Mouse (Mus musculus): ENCODE results near the gene Serpina3a.

The Serpina3a gene

DNA sequence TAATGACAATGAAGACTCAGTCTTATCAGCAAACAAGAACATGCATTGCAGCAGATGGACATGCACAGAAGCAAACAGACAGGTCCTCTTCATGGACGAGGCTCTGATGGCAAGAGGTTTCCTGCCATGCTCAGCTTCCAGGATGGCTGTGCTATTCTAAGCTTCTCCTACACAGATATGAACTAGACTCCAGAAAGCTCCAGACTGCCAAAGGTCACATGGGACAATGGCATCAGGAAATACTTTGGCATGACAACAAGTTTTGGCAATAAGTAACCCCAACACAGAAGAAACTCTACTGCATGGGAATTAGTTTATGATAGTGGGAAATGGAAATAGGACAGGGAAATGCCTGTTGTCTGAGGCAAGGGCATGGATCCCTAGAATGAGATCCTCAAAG, 30.8 kb downstream of the Serpina3a start:
- DNase-seq, result no peak

DNA sequence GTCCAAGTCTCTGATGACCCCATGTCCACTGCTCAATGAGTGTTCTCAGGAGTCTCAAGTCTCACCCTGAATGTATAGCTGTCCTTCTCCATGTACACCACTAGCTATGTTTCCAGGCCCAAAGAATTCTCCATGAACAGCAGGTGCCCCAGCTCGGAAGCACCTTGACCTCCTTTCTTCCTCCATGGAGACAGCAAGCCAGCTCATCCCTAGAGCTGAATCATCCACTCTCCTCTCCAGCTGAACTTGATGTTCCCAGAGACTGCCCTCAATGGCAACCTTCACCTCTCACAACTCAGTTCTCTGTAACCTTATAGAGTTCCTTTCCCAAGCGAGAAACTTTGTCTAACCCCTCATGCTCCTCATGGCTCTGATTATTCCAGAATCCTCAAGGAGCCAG, 33.0 kb downstream of the Serpina3a start:
- DNase-seq, result no peak

DNA sequence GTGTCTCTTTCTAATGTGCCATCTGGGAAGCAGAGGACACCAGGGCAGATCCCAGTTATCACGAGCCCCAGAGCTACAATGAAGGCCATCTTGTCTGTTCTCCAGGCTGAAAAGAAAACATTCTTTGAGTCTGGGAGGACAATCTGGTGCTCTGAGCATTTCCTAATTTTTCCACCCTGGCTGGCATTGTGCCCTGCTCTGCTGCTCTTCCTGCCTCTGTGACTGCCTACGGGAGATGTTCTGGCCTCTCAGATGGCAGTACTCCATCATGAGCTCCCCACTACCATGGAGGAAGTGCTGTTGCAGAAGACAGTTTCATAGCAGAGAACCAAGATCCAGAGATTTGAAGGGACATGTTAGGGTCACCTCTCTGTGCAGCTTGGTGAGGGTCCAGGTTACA, 39.5 kb downstream of the Serpina3a start:
- DNase-seq, result no peak

DNA sequence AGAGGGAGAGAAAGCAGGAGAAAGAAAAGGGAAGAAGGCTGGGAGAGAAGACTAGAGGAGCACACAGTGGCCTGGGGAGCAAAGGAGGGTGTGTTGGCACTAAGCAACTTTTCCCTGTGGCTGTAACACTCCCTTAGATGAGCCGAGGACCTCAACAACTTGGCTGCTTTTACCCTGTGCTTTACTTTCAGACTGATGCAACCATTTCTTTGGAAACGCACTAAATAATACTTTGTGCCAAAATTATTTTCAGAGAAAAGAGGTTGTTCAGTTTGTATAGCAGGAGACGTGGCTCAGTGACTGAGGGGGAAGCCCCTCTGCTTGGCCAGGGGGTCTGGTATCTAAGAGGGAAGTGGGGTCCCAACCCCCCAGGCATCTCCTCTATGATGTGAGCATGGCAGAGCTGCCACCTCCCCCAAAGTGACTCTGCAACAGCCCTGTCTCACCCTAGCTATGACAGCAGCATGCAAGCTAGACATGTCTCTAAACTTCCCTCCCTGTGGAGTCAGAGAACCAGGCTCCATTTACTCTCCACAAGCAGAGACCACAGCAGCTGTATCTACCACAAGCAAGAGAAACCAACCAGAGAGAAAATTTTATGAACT, 40.6 kb downstream of the Serpina3a start:
- no peak for DNase-seq

DNA sequence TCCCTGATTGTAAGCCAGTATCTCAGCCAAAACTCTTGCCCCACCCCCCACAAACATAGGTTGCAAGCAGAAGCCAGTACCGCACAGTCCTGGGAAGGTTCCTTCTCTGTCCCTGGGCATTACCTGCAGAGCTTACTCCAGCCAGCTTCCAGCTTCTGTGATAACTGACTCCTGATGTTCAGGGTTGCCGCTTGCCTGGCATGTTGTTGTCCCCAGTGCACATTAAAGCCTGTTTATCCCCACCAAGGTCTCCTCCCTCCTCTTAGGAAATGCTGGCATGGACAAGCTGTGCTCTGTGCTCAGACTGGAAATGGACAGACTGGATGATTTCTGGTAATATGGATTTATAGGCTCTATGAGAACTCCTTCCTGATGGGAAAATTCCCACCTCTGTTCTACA, 41.1 kb downstream of the Serpina3a start, which contains the start of gene Serpina3c:
TSS of gene Serpina3c (minus strand) at position 215 of the 400 bp plus-strand sequence.
- DNase-seq, result no peak

Measured in retina, postnatal 1 day (tissue).